Mouse (Mus musculus) brain, embryonic 14.5 days (tissue): Measurements from ENCODE around the gene Kazn. TPM values are rescaled to one million over a fixed set of nuclear protein-coding genes. Genes with fewer than 3 reads are reported as not detected.

ENCODE experiments used
- DNase-seq: peaks from one replicate; pipeline ENCODE4 v3.0.0-alpha.2; 2011; ENCODE audit warnings: low read depth
- CTCF ChIP-seq: fragments of 200-500 bp; IDR thresholded peaks from 2 replicates; pipeline ENCODE4 v1.5.1; 2012; ENCODE audit warnings: inconsistent platforms, mild to moderate bottlenecking, moderate library complexity, borderline replicate concordance; ENCODE audit not compliant: insufficient read depth, insufficient read length; ENCODE audit errors: extremely low read depth
- POLR2A ChIP-seq: fragments of 200-500 bp; IDR thresholded peaks from 2 replicates; pipeline ENCODE4 v1.6.1; 2012; ENCODE audit warnings: mild to moderate bottlenecking, inconsistent platforms, borderline replicate concordance; ENCODE audit not compliant: poor library complexity, insufficient read depth, insufficient read length, severe bottlenecking; ENCODE audit errors: extremely low read depth
- polyA plus RNA-seq: library from polyadenylated mRNA; depleted of rRNA; stranded (reverse); fragments of >200 nt; gene quantifications from 2 replicates; pipeline ENCODE4 v1.2.3, GENCODE M21; 2012

The Kazn gene
- polyA plus RNA-seq, 1 experiment: 61.2 TPM

DNA sequence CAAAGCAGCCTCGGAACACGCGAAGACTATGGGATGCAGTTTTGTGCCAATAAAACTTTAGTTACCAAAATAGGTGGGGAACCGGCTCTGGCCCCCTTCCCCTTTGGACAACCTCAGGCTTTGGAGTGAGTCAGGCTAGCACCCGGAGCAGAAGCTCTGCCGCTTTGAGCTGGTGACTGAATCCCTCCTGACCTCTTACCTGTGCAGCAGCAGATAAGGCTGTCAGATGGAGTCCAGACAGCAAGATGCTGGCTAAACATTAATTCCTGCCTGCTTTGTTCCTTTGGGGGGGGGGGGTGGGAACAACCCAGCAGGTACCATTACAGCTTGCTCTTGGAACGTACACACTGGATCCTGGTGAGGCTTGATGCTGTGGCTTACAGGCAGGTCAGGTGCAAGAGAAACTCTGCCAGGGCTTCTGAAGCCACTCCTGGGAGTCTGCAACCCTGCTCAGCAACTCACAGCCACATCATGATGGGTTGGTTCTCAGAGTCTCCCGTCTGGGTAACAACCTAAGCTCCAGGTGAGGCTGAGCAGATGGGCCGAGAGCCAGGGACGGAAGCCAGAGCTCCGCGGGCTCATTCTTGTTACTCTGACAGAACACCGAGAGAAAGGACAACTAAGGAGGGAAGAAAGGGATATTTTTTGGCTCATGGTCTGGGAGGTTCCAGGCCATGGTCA is 54.2 kb downstream of the Kazn start:
- no peak for TF ChIP-seq POLR2A
- TF ChIP-seq CTCF: no peak
- no peak for DNase-seq

DNA sequence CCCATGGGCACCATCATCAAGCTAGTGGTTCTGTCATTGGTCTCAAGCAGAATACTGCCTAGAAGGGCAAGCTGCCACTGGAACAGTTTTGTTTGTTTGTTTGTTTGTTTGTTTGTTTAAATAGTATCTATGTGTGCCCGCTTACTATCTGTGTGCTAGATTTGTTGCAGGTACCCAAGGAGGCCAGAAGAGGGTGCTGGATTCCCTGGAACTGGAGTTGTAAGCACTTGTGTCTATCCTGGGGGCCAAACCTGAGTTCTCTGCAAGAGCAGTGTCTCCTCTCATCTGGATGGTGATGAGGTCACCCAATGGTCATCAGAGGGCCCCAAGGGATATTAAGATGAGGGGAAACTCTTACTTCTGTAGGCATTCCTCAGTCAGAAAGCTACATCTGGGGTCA is 55.6 kb downstream of the Kazn start:
- no peak for DNase-seq
- TF ChIP-seq CTCF: peak; percentile 6; the same call in 1 of the 2 replicates
- TF ChIP-seq POLR2A: no peak

DNA sequence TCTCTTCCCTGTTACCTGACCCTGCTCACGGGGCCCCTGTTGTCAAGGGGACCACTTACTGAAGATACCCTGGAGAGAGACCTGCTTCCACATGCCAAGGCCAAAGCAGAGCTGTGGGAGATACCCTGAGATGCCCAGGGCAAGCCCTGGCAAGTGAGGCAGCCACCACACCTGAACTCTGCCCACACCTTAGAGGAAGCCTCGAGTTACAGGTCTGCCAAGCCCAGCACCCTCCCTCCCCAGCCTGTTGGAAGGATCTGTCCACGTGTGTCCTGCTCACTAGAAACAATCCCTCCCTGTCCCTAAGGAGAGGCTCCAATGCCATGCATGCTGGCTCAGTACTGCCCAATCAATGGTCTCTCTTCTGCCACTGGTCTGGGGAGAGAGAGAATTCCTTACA is 56.2 kb downstream of the Kazn start:
- DNase-seq: no peak
- no peak for TF ChIP-seq CTCF
- TF ChIP-seq POLR2A: no peak

DNA sequence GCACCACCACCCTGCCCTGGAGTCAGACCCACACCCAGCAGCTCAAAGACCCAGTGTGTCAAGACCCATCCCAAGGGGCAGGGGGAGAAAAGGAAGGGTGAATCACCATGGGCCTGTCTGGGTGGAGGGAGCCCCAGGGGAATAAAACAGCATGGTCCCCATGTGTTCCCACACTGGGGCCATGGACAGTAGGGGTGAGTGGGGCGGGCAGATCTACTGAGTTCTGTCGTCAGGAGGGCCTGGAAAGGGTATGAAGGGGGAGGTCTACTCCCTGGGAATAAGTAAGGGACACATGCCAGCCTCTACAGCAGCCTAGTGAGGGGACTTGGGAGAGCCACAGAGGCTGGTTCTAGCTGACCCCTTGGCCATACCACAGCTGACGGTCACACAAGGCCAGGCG is 57.6 kb downstream of the Kazn start:
- TF ChIP-seq POLR2A: no peak
- no peak for TF ChIP-seq CTCF
- no peak for DNase-seq

DNA sequence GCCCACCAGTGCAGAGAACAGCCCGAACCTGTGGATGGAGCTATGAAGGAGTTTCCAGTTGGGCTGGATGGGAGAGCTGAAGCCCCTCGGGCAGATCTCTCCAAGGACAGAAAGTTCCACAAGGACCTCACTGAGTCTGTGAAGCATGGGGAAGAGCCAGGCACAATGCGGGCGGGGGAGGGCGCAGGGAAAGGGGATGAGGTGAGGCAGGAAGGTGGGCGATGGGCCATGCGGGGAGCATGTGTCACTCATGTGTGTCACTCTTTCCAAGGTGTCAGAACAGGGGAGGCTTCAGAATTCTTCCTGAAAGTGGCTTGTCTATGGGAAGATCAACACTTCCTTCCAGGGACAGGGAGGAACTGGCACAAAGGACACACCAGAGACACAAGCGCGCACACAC is 58.3 kb downstream of the Kazn start:
- DNase-seq: no peak
- no peak for TF ChIP-seq POLR2A
- TF ChIP-seq CTCF: no peak

DNA sequence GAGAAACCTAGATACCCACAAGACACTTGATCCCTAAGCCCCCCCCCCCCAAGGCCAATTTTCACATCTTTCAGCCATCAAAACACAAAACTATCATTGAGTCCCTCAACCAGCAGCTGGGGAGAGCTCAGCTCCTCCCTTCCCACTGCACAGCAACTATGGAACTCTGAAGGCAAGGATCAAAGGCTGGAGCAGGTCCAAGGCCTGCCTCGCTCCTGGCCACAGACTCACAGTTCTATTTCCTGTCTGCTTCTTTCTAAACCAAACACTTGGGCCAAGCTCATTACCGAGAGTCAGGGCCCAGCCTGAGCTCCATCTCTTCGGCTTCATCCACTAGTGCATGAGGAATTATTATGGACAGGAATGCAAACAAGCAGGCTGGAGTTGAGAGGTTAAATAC is 58.9 kb downstream of the Kazn start:
- DNase-seq: peak; percentile 93
- TF ChIP-seq POLR2A: no peak
- no peak for TF ChIP-seq CTCF

DNA sequence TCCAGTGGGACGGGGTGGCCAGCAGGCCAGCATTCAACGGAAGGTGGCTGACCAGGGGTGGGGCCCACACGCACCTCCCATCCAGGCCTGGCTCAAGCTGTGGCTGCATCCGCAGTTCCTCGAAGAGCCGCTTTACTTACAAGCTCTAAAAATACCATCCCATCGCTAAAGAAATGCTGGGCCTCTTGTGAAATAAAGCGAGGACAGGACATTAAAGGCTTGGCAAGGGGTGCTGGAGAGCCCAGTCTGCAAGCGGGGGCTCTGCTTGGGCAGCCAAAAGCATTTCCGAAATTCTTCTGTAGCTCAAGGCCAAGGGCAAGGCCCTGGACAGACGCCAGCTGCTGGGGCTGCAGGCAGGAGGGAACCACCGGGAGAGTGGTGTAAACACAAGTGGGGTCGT is 59.7 kb downstream of the Kazn start:
- TF ChIP-seq POLR2A (no peak), CTCF (no peak)
- DNase-seq: peak; percentile 89

DNA sequence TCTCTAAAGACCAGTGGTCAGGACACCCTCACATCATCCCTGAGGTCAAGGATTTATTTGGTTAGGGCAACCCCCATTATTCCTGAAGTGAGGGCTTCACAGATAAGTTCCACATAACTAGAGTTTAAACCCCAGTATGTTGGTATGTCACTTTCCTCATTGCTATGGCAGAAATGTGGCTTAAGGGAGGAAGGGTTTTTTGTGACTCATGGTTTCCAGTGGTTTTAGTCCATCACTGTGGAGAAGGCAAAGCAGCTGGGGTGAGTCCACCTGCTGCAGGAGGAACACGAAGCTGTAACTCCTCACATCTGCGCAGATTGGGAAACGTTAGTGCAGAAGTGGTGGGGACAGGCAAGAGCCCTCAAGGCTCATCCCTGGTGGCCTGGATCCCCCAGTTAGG is 62.5 kb downstream of the Kazn start:
- TF ChIP-seq CTCF (no peak), POLR2A (no peak)
- DNase-seq: no peak

DNA sequence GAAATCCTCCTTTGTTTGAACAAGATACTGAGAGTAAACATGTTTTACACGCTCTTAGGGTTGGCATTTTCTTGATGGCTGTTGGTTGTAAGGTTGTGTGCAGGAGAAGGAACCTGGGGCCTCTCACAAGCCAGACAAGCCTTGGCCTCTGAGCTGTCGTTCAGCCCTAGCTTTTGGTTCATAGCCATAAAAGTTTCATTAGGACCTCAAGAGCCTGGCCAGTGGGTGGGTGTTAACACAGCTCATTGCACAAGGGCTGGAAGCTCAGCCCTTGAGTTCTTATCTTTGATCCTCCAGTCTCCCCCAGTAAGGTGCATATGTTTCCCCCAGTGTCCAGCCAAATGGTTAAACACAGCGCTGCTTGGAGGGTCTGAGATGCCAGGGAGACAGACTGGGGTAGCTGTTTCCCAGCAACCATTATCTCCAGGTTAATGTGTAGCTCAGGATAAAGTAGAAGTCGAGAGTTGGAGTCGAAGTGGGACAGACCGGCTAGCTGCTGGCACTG is 65.2 kb downstream of the Kazn start:
- TF ChIP-seq CTCF (no peak), POLR2A (no peak)
- peak; percentile 15 for DNase-seq

DNA sequence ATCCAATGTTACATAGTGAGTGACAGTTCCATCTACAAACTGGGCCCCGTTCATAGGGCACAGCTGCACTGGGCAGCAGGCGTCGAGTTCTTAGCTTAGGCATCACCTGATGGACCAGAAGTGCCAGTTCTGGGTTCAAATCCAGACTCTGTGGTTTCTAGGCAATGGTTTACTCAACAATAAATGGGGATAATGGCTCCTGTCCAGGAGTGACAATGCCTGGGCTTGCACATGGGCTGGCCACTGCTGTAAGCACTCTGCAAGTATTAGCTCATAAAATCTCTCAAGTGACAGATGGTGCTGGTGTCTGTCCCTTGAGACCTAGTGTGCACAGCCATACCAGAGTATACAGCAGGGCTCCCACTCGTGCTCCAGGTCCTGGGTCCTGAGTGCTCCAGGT is 66.3 kb downstream of the Kazn start:
- no peak for TF ChIP-seq CTCF
- TF ChIP-seq POLR2A: no peak
- peak; percentile 34 for DNase-seq

DNA sequence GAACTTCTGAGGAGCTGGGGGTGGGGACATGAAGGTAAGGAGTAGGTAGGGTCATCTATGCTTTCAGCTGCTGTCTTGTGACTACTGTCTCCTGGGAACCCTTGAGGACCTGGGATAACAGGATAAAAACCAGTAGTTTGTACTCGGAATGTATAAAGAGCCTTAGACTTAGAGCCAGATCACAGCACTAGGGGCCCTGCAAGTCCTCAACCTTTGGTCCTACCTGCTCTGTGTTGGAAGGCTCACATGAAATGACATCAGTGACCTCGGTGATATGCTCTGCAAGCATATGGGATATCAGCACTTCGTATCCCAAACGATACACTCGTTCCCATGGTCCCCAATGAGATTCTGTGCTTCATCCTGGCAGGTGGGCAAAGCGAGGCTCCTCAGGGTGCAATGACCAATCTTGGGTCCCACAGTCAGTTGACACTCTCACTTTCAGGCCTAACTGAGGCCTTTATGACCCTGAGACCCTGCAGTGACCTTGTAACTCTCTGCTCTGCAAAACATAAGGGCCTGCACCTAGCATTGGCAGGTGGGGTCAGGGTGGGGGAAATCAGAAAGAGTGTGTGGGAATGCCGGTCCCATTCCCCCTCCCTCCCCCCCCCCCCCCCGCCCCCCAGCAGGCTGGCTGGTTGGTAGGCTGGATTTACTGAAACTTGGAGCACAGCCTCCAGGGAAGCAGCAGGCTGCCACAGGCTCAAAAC is 67.3 kb downstream of the Kazn start:
- TF ChIP-seq POLR2A (no peak), CTCF (no peak)
- no peak for DNase-seq
